Mouse (Mus musculus): ENCODE results near the gene Pptc7. TPM values are rescaled to one million over a fixed set of nuclear protein-coding genes. Genes with fewer than 3 reads are reported as not detected.

Gene Pptc7
- polyA plus RNA-seq, 1 experiment: 6.3 TPM

DNA sequence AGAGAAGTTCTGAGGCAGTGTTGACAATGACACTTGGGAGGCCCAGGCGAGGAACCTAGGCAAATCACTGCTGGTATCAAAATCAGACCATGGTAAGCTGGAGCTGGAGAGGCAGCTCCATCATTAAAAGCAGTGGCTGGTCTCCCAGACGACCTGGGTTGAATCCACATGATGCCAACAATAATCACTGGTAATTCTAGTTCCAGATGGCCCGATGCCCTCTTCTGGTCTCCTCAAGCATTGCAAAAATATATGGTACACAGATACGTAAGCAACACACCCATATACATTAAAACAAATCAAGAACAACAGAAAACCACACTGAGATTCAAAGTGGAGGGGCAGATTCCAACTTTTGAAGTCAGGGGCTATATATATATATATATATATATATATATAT, 61.6 kb downstream of the Pptc7 start:
- no peak overlapping the region for H3K4me3 ChIP-seq (ENCODE audit: insufficient read depth, poor library complexity, severe bottlenecking)
- H3K79me2 ChIP-seq (ENCODE audit: control insufficient read depth, insufficient read depth): no peaks in the 10 kb centered on the region
- H3K27me3 ChIP-seq (ENCODE audit: control insufficient read depth, insufficient read depth, insufficient read length): no peaks in the 10 kb centered on the region
- TF ChIP-seq CTCF (IDR thresholded peaks at IDR 0.05; ENCODE audit: control insufficient read depth, insufficient read depth, insufficient read length): no peak
- TF ChIP-seq CEBPB (IDR thresholded peaks at IDR 0.05; ENCODE audit: low read depth): no peak
- TF ChIP-seq USF1 (IDR thresholded peaks at IDR 0.05; ENCODE audit: low read depth): no peak
- no peak for TF ChIP-seq MYOG (IDR thresholded peaks at IDR 0.05; ENCODE audit: control insufficient read depth, extremely low read depth, insufficient read length)
- no peak for TF ChIP-seq MYOD1 (IDR thresholded peaks at IDR 0.05; ENCODE audit: control insufficient read depth, insufficient read length, low read depth)
- TF ChIP-seq FOSL1 (IDR thresholded peaks at IDR 0.05; ENCODE audit: insufficient read depth, low read length, poor library complexity, severe bottlenecking): no peak
- TF ChIP-seq MAX (IDR thresholded peaks at IDR 0.05): no peak
- no peaks in the 10 kb centered on the region for H3K36me3 ChIP-seq (ENCODE audit: control insufficient read depth, insufficient read depth)
- H3K79me3 ChIP-seq (ENCODE audit: low read depth): no peaks in the 10 kb centered on the region
- no peak overlapping the region for H3ac ChIP-seq (ENCODE audit: control insufficient read depth, insufficient read length, low read depth)

DNA sequence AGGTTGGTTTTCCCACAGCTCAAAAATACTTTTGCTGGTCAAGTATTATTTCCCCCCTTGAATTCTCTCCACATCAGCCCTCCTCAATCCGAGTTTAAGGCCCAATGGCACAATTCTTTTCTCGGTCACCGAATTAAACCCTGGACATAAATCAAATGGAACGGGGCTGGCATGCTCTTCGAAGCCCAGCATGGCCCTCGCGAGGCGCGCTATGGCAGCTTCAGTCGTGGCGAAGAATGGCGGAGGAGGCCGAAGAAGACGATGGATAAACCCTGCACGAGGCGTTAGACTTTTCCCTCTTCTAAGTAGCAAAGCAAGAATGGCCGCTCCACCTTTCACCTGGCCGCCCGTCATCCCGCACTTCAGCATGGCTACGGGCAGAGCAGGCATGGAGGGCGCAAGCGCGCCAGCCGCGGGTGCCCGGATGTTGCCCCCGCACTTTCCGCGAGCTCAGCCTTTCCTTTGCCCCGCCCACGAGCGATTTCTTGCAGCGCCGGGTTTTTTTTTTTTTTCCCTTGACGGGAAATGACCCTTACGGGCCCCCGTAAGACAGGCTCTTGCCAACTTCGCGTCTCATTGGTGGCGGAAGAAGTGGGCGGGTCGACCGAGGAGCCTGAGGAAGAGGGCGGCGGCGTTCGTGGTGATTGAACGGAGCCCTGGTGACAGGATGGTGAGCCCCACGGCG, 69.8 kb downstream of the Pptc7 start, which contains the start of the genes Rad9b and Vps29:
Gene Rad9b (minus strand): TSS at position 427 of the 685 bp plus-strand sequence.
Gene Vps29 (plus strand): TSS at position 563 of the 685 bp plus-strand sequence.
- TF ChIP-seq MYOG (IDR thresholded peaks at IDR 0.05; ENCODE audit: control insufficient read depth, extremely low read depth, insufficient read length): no peak
- TF ChIP-seq MAX (IDR thresholded peaks at IDR 0.05): peak; percentile 93
- TF ChIP-seq MYOD1 (IDR thresholded peaks at IDR 0.05; ENCODE audit: control insufficient read depth, insufficient read length, low read depth): no peak
- TF ChIP-seq USF1 (IDR thresholded peaks at IDR 0.05; ENCODE audit: low read depth): no peak
- Histone ChIP-seq H3K36me3 (ENCODE audit: control insufficient read depth, insufficient read depth) (peaks cover 5% of the 10 kb centered on the region), H3K79me2 (ENCODE audit: control insufficient read depth, insufficient read depth) (peaks cover 46% of the 10 kb centered on the region), H3ac (ENCODE audit: control insufficient read depth, insufficient read length, low read depth) (peak within 1 kb of the TSS; percentile 97), H3K4me3 (ENCODE audit: insufficient read depth, poor library complexity, severe bottlenecking) (peak within 1 kb of the TSS; percentile 83), H3K79me3 (ENCODE audit: low read depth) (peaks cover 25% of the 10 kb centered on the region), H3K27me3 (ENCODE audit: control insufficient read depth, insufficient read depth, insufficient read length) (no peaks in the 10 kb centered on the region)

DNA sequence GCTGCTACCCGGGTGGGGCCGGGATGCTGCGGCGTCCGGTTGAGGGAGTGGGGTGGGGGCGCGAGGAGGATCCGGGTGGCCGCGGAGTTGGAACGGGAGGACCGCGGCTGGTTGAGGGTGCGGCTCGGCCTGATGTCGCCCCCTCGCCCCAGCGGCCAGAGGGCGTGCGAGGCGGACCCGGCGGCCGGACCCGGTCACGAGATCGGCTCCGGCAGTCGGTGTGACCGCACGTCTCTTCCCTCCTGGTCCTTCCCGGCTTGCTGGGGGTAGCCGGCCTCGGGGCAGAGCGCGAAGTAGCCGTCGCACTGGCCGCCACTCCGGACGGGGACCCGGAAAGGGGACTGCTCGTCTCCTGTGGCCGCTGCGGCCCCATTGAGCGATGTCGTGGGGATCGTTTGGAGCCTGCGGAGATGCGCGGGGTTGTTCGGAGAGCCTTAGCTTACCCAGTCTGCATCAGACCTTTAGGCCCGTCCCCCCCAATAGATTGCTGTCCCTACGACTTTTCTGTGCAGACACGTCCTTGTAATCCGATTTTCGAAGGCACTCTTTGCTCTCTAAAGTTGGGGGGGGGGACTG, 70.4 kb downstream of the Pptc7 start:
- H3K4me3 ChIP-seq (ENCODE audit: insufficient read depth, poor library complexity, severe bottlenecking): peak overlapping the region; percentile 83
- peak overlapping the region; percentile 97 for H3ac ChIP-seq (ENCODE audit: control insufficient read depth, insufficient read length, low read depth)
- TF ChIP-seq CEBPB (IDR thresholded peaks at IDR 0.05; ENCODE audit: low read depth) (no peak), FOSL1 (IDR thresholded peaks at IDR 0.05; ENCODE audit: insufficient read depth, low read length, poor library complexity, severe bottlenecking) (no peak), CTCF (IDR thresholded peaks at IDR 0.05; ENCODE audit: control insufficient read depth, insufficient read depth, insufficient read length) (no peak), MYOG (IDR thresholded peaks at IDR 0.05; ENCODE audit: control insufficient read depth, extremely low read depth, insufficient read length) (no peak), USF1 (IDR thresholded peaks at IDR 0.05; ENCODE audit: low read depth) (no peak), MAX (IDR thresholded peaks at IDR 0.05) (no peak), MYOD1 (IDR thresholded peaks at IDR 0.05; ENCODE audit: control insufficient read depth, insufficient read length, low read depth) (no peak)
- no peaks in the 10 kb centered on the region for H3K27me3 ChIP-seq (ENCODE audit: control insufficient read depth, insufficient read depth, insufficient read length)
- peaks cover 5% of the 10 kb centered on the region for H3K36me3 ChIP-seq (ENCODE audit: control insufficient read depth, insufficient read depth)
- H3K79me2 ChIP-seq (ENCODE audit: control insufficient read depth, insufficient read depth): peaks cover 50% of the 10 kb centered on the region
- H3K79me3 ChIP-seq (ENCODE audit: low read depth): peaks cover 29% of the 10 kb centered on the region

GRCm38 (mm10) chr5:122371591-122372191, 87.5 kb downstream of the Pptc7 start, which contains the start of gene Gpn3:
Gpn3 (plus strand) TSS chr5:122371876.
- Histone ChIP-seq H3K79me3 (ENCODE audit: low read depth) (peaks cover 23% of the 10 kb centered on the region), H3K79me2 (ENCODE audit: control insufficient read depth, insufficient read depth) (peaks cover 39% of the 10 kb centered on the region), H3K36me3 (ENCODE audit: control insufficient read depth, insufficient read depth) (peaks cover 38% of the 10 kb centered on the region), H3K4me3 (ENCODE audit: insufficient read depth, poor library complexity, severe bottlenecking) (peak within 1 kb of the TSS; percentile 74), H3K27me3 (ENCODE audit: control insufficient read depth, insufficient read depth, insufficient read length) (no peaks in the 10 kb centered on the region), H3ac (ENCODE audit: control insufficient read depth, insufficient read length, low read depth) (peak within 1 kb of the TSS; percentile 93)
- TF ChIP-seq CTCF (IDR thresholded peaks at IDR 0.05; ENCODE audit: control insufficient read depth, insufficient read depth, insufficient read length) (no peak), MYOG (IDR thresholded peaks at IDR 0.05; ENCODE audit: control insufficient read depth, extremely low read depth, insufficient read length) (no peak), USF1 (IDR thresholded peaks at IDR 0.05; ENCODE audit: low read depth) (no peak), MAX (IDR thresholded peaks at IDR 0.05) (no peak), CEBPB (IDR thresholded peaks at IDR 0.05; ENCODE audit: low read depth) (no peak), MYOD1 (IDR thresholded peaks at IDR 0.05; ENCODE audit: control insufficient read depth, insufficient read length, low read depth) (no peak), FOSL1 (IDR thresholded peaks at IDR 0.05; ENCODE audit: insufficient read depth, low read length, poor library complexity, severe bottlenecking) (no peak)

- Histone ChIP-seq H3K36me3 (ENCODE audit: control insufficient read depth, insufficient read depth) (peaks cover 32% of the 10 kb centered on the region), H3ac (ENCODE audit: control insufficient read depth, insufficient read length, low read depth) (peak within 1 kb of the TSS; percentile 93)
Observed at GRCm38 (mm10) chr5:122372192-122372769, 88.1 kb downstream of the Pptc7 start, which contains the start of gene Fam216a. Fam216a (minus strand) TSS chr5:122372364.

More at GRCm38 (mm10) chr5:122372192-122372769, 88.1 kb downstream of the Pptc7 start, which contains the start of gene Fam216a:
- H3K4me3 ChIP-seq (ENCODE audit: insufficient read depth, poor library complexity, severe bottlenecking): peak within 1 kb of the TSS; percentile 74
- peaks cover 39% of the 10 kb centered on the region for H3K79me2 ChIP-seq (ENCODE audit: control insufficient read depth, insufficient read depth)
- H3K79me3 ChIP-seq (ENCODE audit: low read depth): peaks cover 23% of the 10 kb centered on the region
- H3K27me3 ChIP-seq (ENCODE audit: control insufficient read depth, insufficient read depth, insufficient read length): no peaks in the 10 kb centered on the region
- TF ChIP-seq USF1 (IDR thresholded peaks at IDR 0.05; ENCODE audit: low read depth) (peak; percentile 37), MAX (IDR thresholded peaks at IDR 0.05) (peak; percentile 97), CEBPB (IDR thresholded peaks at IDR 0.05; ENCODE audit: low read depth) (no peak)

All from C2C12 (cell line).